Mouse (Mus musculus): Measurements from ENCODE around the gene Ces1e.

The Ces1e gene

GRCm38 (mm10) chr8:93171846-93172590 is 57.4 kb downstream of the Ces1e start:
- DNase-seq: no peak

GRCm38 (mm10) chr8:93163363-93163762 is 66.1 kb downstream of the Ces1e start:
- no peak for DNase-seq

GRCm38 (mm10) chr8:93151401-93151800 is 78.0 kb downstream of the Ces1e start:
- DNase-seq: no peak

Measured in layer of hippocampus, adult 9-11 months (tissue).